Mouse (Mus musculus): ENCODE results near the gene Itga7. TPM values are rescaled to one million over a fixed set of nuclear protein-coding genes. Genes with fewer than 3 reads are reported as not detected.

Itga7 gene
- 16.9 and 22.1 TPM in 2 replicates for polyA plus RNA-seq (2011; ENCODE audit: insufficient read length, low read depth, missing spikeins)

GRCm38 (mm10) chr10:128933574-128933973 is at the start of gene Itga7:
TSS of gene Itga7 (plus strand) at chr10:128933818.
- peak within 1 kb of the TSS; percentile 77 for H3K4me3 ChIP-seq (ENCODE audit: insufficient read depth, low read length)
- H3K27ac ChIP-seq (ENCODE audit: insufficient read depth, low read length): no peak within 1 kb of the TSS
- peaks cover 10% of the 10 kb centered on the region; the same call in 1 of the 2 replicates for H3K4me1 ChIP-seq (ENCODE audit: control insufficient read depth, insufficient read depth, low read length)
- peak; percentile 60 for TF ChIP-seq POLR2A (IDR thresholded peaks at IDR 0.05; ENCODE audit: low read depth, low read length)
- no peak for TF ChIP-seq CTCF (IDR thresholded peaks at IDR 0.05; ENCODE audit: borderline replicate concordance, insufficient read depth, low read length)

- H3K4me1 ChIP-seq (ENCODE audit: control insufficient read depth, insufficient read depth, low read length): peaks cover 2% of the 10 kb centered on the region
- TF ChIP-seq CTCF (IDR thresholded peaks at IDR 0.05; ENCODE audit: borderline replicate concordance, insufficient read depth, low read length): no peak
- TF ChIP-seq POLR2A (IDR thresholded peaks at IDR 0.05; ENCODE audit: low read depth, low read length): no peak
- H3K27ac ChIP-seq (ENCODE audit: insufficient read depth, low read length): no peak overlapping the region
- H3K4me3 ChIP-seq (ENCODE audit: insufficient read depth, low read length): no peak overlapping the region
Observed at GRCm38 (mm10) chr10:128888941-128889827, 44.4 kb upstream of the Itga7 start.

GRCm38 (mm10) chr10:128889846-128890245 is 43.8 kb upstream of the Itga7 start:
- Histone ChIP-seq H3K4me3 (ENCODE audit: insufficient read depth, low read length) (no peak overlapping the region; the same call in 1 of the 2 replicates), H3K27ac (ENCODE audit: insufficient read depth, low read length) (no peak overlapping the region), H3K4me1 (ENCODE audit: control insufficient read depth, insufficient read depth, low read length) (peaks cover 2% of the 10 kb centered on the region)
- no peak for TF ChIP-seq POLR2A (IDR thresholded peaks at IDR 0.05; ENCODE audit: low read depth, low read length)
- TF ChIP-seq CTCF (IDR thresholded peaks at IDR 0.05; ENCODE audit: borderline replicate concordance, insufficient read depth, low read length): no peak

- TF ChIP-seq POLR2A (IDR thresholded peaks at IDR 0.05; ENCODE audit: low read depth, low read length) (peak; percentile 32; the same call in 1 of the 2 replicates), CTCF (IDR thresholded peaks at IDR 0.05; ENCODE audit: borderline replicate concordance, insufficient read depth, low read length) (no peak)
- H3K27ac ChIP-seq (ENCODE audit: insufficient read depth, low read length): peak overlapping the region; percentile 8
- peaks cover 4% of the 10 kb centered on the region for H3K4me1 ChIP-seq (ENCODE audit: control insufficient read depth, insufficient read depth, low read length)
- H3K4me3 ChIP-seq (ENCODE audit: insufficient read depth, low read length): peak overlapping the region; percentile 81
Observed at GRCm38 (mm10) chr10:128890383-128891295, 43.0 kb upstream of the Itga7 start.

- peak within 1 kb of the TSS; percentile 81 for H3K4me3 ChIP-seq (ENCODE audit: insufficient read depth, low read length)
- peaks cover 4% of the 10 kb centered on the region for H3K4me1 ChIP-seq (ENCODE audit: control insufficient read depth, insufficient read depth, low read length)
- peak; percentile 58 for TF ChIP-seq POLR2A (IDR thresholded peaks at IDR 0.05; ENCODE audit: low read depth, low read length)
- no peak for TF ChIP-seq CTCF (IDR thresholded peaks at IDR 0.05; ENCODE audit: borderline replicate concordance, insufficient read depth, low read length)
- H3K27ac ChIP-seq (ENCODE audit: insufficient read depth, low read length): peak within 1 kb of the TSS; percentile 8
Observed at GRCm38 (mm10) chr10:128891296-128892094, 42.1 kb upstream of the Itga7 start, which contains the start of gene Gdf11. TSS of gene Gdf11 (minus strand) at chr10:128891718.

GRCm38 (mm10) chr10:128892246-128892645 is 41.4 kb upstream of the Itga7 start:
- Histone ChIP-seq H3K27ac (ENCODE audit: insufficient read depth, low read length) (no peak overlapping the region), H3K4me3 (ENCODE audit: insufficient read depth, low read length) (peak overlapping the region; percentile 55), H3K4me1 (ENCODE audit: control insufficient read depth, insufficient read depth, low read length) (peaks cover 4% of the 10 kb centered on the region)
- TF ChIP-seq CTCF (IDR thresholded peaks at IDR 0.05; ENCODE audit: borderline replicate concordance, insufficient read depth, low read length) (no peak), POLR2A (IDR thresholded peaks at IDR 0.05; ENCODE audit: low read depth, low read length) (no peak)

GRCm38 (mm10) chr10:128895437-128895836 is 38.2 kb upstream of the Itga7 start:
- Histone ChIP-seq H3K27ac (ENCODE audit: insufficient read depth, low read length) (no peak overlapping the region), H3K4me1 (ENCODE audit: control insufficient read depth, insufficient read depth, low read length) (0 out of 2 replicates have a peak, but pooled peaks cover 2% of the 10 kb centered on the region), H3K4me3 (ENCODE audit: insufficient read depth, low read length) (no peak overlapping the region)
- TF ChIP-seq CTCF (IDR thresholded peaks at IDR 0.05; ENCODE audit: borderline replicate concordance, insufficient read depth, low read length) (no peak), POLR2A (IDR thresholded peaks at IDR 0.05; ENCODE audit: low read depth, low read length) (no peak)

- no peak for TF ChIP-seq CTCF (IDR thresholded peaks at IDR 0.05; ENCODE audit: borderline replicate concordance, insufficient read depth, low read length)
- no peak for TF ChIP-seq POLR2A (IDR thresholded peaks at IDR 0.05; ENCODE audit: low read depth, low read length)
- H3K4me3 ChIP-seq (ENCODE audit: insufficient read depth, low read length): no peak overlapping the region
- no peak overlapping the region for H3K27ac ChIP-seq (ENCODE audit: insufficient read depth, low read length)
- 0 out of 2 replicates have a peak, but pooled peaks cover 2% of the 10 kb centered on the region for H3K4me1 ChIP-seq (ENCODE audit: control insufficient read depth, insufficient read depth, low read length)
Observed at GRCm38 (mm10) chr10:128895952-128896693, 37.5 kb upstream of the Itga7 start.
